14 mouse cellular contexts compared by ENCODE assay signal in the genomic region with DNA sequence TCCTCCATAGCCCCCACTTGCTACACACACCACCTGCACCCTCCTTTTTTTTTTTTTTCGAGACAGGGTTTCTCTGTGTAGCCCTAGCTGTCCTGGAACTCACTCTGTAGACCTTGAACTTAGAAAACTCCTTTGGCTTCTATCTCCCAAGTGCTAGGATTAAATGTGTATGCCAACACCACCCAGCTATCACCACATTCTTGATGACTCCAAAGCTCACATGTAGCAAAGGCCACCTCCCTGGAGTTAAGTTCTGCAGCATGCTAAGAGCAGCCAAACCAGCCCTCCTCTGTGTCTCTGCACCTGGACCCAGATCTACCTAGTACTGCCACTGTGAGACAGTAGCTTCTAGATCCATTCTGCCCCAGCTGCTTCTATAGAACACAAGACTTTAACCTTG.
"Had no signal": no experiment of that assay in that cellular context is flagged by ENCODE, and none has a peak within 500 bp of the region (broad histone marks: within the 10 kb centered on the region; RNA-seq: fewer than 3 reads in every experiment).

No protein-coding gene starts in this region.

- H3K4me3 ChIP-seq: left cerebral cortex, adult 2 months; limb, embryonic 15.5 days; liver, embryonic 15.5 days; midbrain, embryonic 10.5 days; myocyte; neural tube, embryonic 15.5 days; stomach, embryonic 15.5 days had no signal

- H3K27ac ChIP-seq: hindbrain, postnatal 0 days; left cerebral cortex, adult 2 months; limb, embryonic 15.5 days; liver, embryonic 15.5 days; midbrain, embryonic 10.5 days; neural tube, embryonic 15.5 days; stomach, embryonic 15.5 days had no signal

- H3K27me3 ChIP-seq: limb, embryonic 15.5 days; liver, embryonic 15.5 days; neural tube, embryonic 15.5 days; stomach, embryonic 15.5 days had no signal

- DNase-seq: lung, embryonic 14.5 days; lung, postnatal 10 days; lung, postnatal 4 days; midbrain, embryonic 14.5 days; thymus, adult 2 months; thymus, postnatal 25 days had no signal

- H3K4me2 ChIP-seq: limb, embryonic 15.5 days; liver, embryonic 15.5 days; lung, embryonic 14.5 days; neural tube, embryonic 15.5 days; stomach, embryonic 15.5 days had no signal

- H3K9me3 ChIP-seq: limb, embryonic 15.5 days; liver, embryonic 15.5 days; midbrain, embryonic 10.5 days; neural tube, embryonic 15.5 days; stomach, embryonic 15.5 days had no signal

- H3K36me3 ChIP-seq: limb, embryonic 15.5 days; midbrain, embryonic 10.5 days; neural tube, embryonic 15.5 days; stomach, embryonic 15.5 days had no signal

- ATAC-seq: hindbrain, postnatal 0 days had no signal

- H3K4me1 ChIP-seq: neural tube, embryonic 15.5 days had no signal

- H3K9ac ChIP-seq: limb, embryonic 15.5 days; liver, embryonic 15.5 days; lung, embryonic 14.5 days; neural tube, embryonic 15.5 days; stomach, embryonic 15.5 days had no signal
